ENCODE assay signal across 24 mouse cellular contexts in genomic region chr2:75482484-75482883, GRCm38 (mm10).
"Had no signal": no experiment of that assay in that cellular context is flagged by ENCODE, and none has a peak within 500 bp of the region (broad histone marks: within the 10 kb centered on the region; RNA-seq: fewer than 3 reads in every experiment).

No protein-coding gene starts in this region.

- H3K36me3 ChIP-seq: intestine, embryonic 15.5 days; kidney, embryonic 15.5 days; limb, embryonic 10.5 days; limb, embryonic 13.5 days; liver, embryonic 12.5 days; liver, embryonic 15.5 days; lung, embryonic 15.5 days; neural tube, embryonic 12.5 days; neural tube, embryonic 15.5 days had no signal

- H3K27me3 ChIP-seq: intestine, embryonic 15.5 days; liver, embryonic 12.5 days; liver, embryonic 15.5 days; neural tube, embryonic 12.5 days; neural tube, embryonic 15.5 days had no signal

- H3K4me3 ChIP-seq: intestine, embryonic 15.5 days; kidney, embryonic 15.5 days; limb, embryonic 10.5 days; limb, embryonic 13.5 days; liver, embryonic 12.5 days; liver, embryonic 15.5 days; lung, embryonic 15.5 days; neural tube, embryonic 12.5 days; neural tube, embryonic 15.5 days had no signal

- H3K27ac ChIP-seq: intestine, embryonic 15.5 days; kidney, embryonic 15.5 days; limb, embryonic 13.5 days; liver, embryonic 12.5 days; liver, embryonic 15.5 days; lung, embryonic 15.5 days; neural tube, embryonic 12.5 days; neural tube, embryonic 15.5 days; stomach, postnatal 0 days had no signal

- H3K9ac ChIP-seq: intestine, embryonic 15.5 days; kidney, embryonic 15.5 days; limb, embryonic 13.5 days; liver, embryonic 12.5 days; liver, embryonic 15.5 days; lung, embryonic 15.5 days; neural tube, embryonic 12.5 days; neural tube, embryonic 15.5 days had no signal

- H3K9me3 ChIP-seq: intestine, embryonic 15.5 days; kidney, embryonic 15.5 days; limb, embryonic 10.5 days; limb, embryonic 13.5 days; liver, embryonic 12.5 days; liver, embryonic 15.5 days; lung, embryonic 15.5 days; neural tube, embryonic 12.5 days; neural tube, embryonic 15.5 days had no signal

- H3K4me2 ChIP-seq: intestine, embryonic 15.5 days; kidney, embryonic 15.5 days; limb, embryonic 13.5 days; liver, embryonic 12.5 days; liver, embryonic 15.5 days; lung, embryonic 15.5 days; neural tube, embryonic 12.5 days; neural tube, embryonic 15.5 days had no signal

- DNase-seq: kidney, adult 11 months; kidney, adult 8-10 months; kidney, postnatal 10 days; kidney, postnatal 36 days; layer of hippocampus, adult 9-11 months; liver; lung, adult 18-20 months; lung, postnatal 10 days; lung, postnatal 36 days; right cerebral cortex, postnatal 14 days; right cerebral cortex, postnatal 4 days; thymus, adult 2 months; thymus, postnatal 14 days; thymus, postnatal 4 days had no signal

- ATAC-seq: intestine, embryonic 15.5 days; liver, embryonic 12.5 days had no signal

- H3K4me1 ChIP-seq: liver, embryonic 12.5 days; liver, embryonic 15.5 days had no signal
